Mouse (Mus musculus) E14TG2a.4 (cell line): ENCODE results near the gene Pgc.

ENCODE experiments used
- CTCF ChIP-seq: conservative IDR thresholded peaks from 2 replicates; pipeline ENCODE4 v1.5.1; 2014; ENCODE audit warnings: low read length
- NANOG ChIP-seq: IDR thresholded peaks from 2 replicates; pipeline ENCODE4 v1.6.1; 2014; ENCODE audit warnings: borderline replicate concordance, low read length, mixed read lengths
- POU5F1 ChIP-seq: IDR thresholded peaks from 2 replicates; pipeline ENCODE4 v1.6.1; 2014; ENCODE audit warnings: low read length, borderline replicate concordance

DNA sequence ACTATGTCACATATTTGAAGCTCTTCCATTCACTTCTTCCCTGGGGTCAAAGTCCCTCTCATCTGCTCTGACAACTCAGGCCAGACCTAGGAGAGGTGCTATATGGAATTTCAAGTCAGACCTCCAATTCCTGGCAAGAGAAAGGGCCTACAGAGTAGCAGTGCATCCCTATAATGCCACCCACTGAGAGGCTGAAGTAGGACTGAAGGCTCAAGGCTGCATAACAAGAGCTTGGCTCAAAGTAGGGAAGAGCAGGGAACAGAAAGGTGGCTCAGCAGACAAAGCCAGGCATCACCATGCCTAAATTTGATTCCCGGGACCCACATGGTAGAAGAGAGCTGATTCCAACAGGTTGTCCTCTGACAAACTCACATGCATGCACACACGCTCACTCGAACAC, 35.0 kb upstream of the Pgc start:
- TF ChIP-seq CTCF (no peak), POU5F1 (no peak), NANOG (peak; percentile 44; the same call in 1 of the 2 replicates)
